Mouse (Mus musculus) adrenal gland, adult 2 months (tissue): ENCODE measurements at regions not wholly inside any gene's neighbourhood (a gene's known extent, or its start where the extent isn't known, plus 50 kb on each side); places are given as distances from the start of the nearest gene placed in this dataset.
A peak's percentile ranks its signal among the peaks of the same experiment; 100 is the strongest.

Experiments
- DNase-seq: peaks from one replicate; pipeline ENCODE4 v3.0.0; 2021

- DNase-seq: no peak
Observed at GRCm38 (mm10) chr1:89288921-89289320, 165.7 kb upstream of the Agap1 start.

- no peak for DNase-seq
Observed at GRCm38 (mm10) chr1:89296691-89297090, 157.9 kb upstream of the Agap1 start.

GRCm38 (mm10) chr1:89297766-89298165 is 156.8 kb upstream of the Agap1 start:
- no peak for DNase-seq

GRCm38 (mm10) chr1:89301151-89301550 is 153.5 kb upstream of the Agap1 start:
- DNase-seq: no peak

- no peak for DNase-seq
Observed at GRCm38 (mm10) chr1:89302368-89302951, 152.1 kb upstream of the Agap1 start.

GRCm38 (mm10) chr1:89305171-89305570 is 149.4 kb upstream of the Agap1 start:
- DNase-seq: no peak

- DNase-seq: peak; percentile 49
Observed at GRCm38 (mm10) chr1:89308788-89309187, 145.8 kb upstream of the Agap1 start.

GRCm38 (mm10) chr1:89313064-89313463 is 141.5 kb upstream of the Agap1 start:
- DNase-seq: no peak

GRCm38 (mm10) chr1:89317897-89318296 is 136.7 kb upstream of the Agap1 start:
- DNase-seq: no peak

GRCm38 (mm10) chr1:89318663-89319062 is 135.9 kb upstream of the Agap1 start:
- no peak for DNase-seq

- no peak for DNase-seq
Observed at GRCm38 (mm10) chr1:89322621-89323020, 132.0 kb upstream of the Agap1 start.

- DNase-seq: peak; percentile 44
Observed at GRCm38 (mm10) chr1:89323091-89323490, 131.5 kb upstream of the Agap1 start.

GRCm38 (mm10) chr1:89331352-89331751 is 123.3 kb upstream of the Agap1 start:
- no peak for DNase-seq

GRCm38 (mm10) chr1:89332676-89333075 is 121.9 kb upstream of the Agap1 start:
- DNase-seq: no peak

GRCm38 (mm10) chr1:89337861-89338260 is 116.7 kb upstream of the Agap1 start:
- no peak for DNase-seq

GRCm38 (mm10) chr1:89342794-89343193 is 111.8 kb upstream of the Agap1 start:
- no peak for DNase-seq

GRCm38 (mm10) chr1:89344546-89344945 is 110.1 kb upstream of the Agap1 start:
- peak; percentile 62 for DNase-seq

- no peak for DNase-seq
Observed at GRCm38 (mm10) chr1:89347341-89347740, 107.3 kb upstream of the Agap1 start.

GRCm38 (mm10) chr1:89352936-89353335 is 101.7 kb upstream of the Agap1 start:
- no peak for DNase-seq

GRCm38 (mm10) chr1:89359257-89359656 is 95.3 kb upstream of the Agap1 start:
- DNase-seq: no peak

- DNase-seq: no peak
Observed at GRCm38 (mm10) chr1:89364547-89365305, 89.9 kb upstream of the Agap1 start.

- DNase-seq: no peak
Observed at GRCm38 (mm10) chr1:89366891-89367290, 87.7 kb upstream of the Agap1 start.

GRCm38 (mm10) chr1:89373806-89374205 is 80.8 kb upstream of the Agap1 start:
- DNase-seq: no peak

- no peak for DNase-seq
Observed at GRCm38 (mm10) chr1:89374271-89374670, 80.3 kb upstream of the Agap1 start.
